Mouse (Mus musculus) T-helper 1 cell (primary cell): Measurements from ENCODE around the gene Entpd5.

Experiments
- in situ Hi-C: fragments of 300-600 bp; cut with MboI, MseI; formaldehyde crosslinking; loops from one replicate; pipeline ENCODE4 v1.15.1; 2025; ENCODE audit warnings: high pct_unique_total_duplicates

Gene Entpd5

DNA sequence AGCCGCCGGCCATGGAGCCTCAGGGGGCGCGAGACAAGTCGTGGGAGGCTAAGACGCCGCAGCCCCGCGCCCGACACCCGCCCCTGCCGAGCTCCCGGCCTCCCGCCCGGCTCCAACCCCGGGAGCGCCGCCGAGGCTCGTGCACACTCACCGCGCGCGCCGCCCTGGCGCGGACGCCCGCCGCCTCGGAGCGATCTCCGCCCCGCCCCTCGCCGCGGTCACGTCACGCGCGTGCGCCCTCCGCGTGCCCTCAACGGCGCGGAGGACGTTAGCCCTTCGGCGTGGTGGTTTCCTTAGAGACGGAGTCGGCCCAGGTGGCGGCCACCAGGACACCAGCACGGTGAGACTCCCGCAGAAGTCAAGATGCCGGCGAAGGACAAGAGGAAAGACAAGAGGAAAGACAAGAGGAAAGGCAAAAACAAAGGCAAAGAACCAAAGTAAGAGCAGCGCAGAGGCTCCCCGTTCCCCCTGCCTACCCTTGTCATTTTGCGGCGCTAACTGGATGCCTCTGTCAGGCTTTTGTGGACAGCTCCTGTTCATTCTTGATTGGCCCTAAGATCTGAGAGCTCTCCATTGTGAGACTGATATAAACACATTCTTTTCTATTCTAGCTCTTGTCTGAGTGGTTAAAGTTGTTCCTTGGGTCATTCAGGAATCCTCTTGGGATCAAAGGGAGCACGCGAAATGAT, at the start of gene Entpd5, which contains the start of gene Bbof1:
Gene Entpd5 (minus strand): TSS at position 211 of the 689 bp plus-strand sequence.
Gene Bbof1 (plus strand): TSS at position 253 of the 689 bp plus-strand sequence.
- in situ Hi-C loops, result loop anchor here (5.0 kb wide), 1 partner anchor 43 kb away; the partner anchor contains the start of genes Aldh6a1 and Lin52

DNA sequence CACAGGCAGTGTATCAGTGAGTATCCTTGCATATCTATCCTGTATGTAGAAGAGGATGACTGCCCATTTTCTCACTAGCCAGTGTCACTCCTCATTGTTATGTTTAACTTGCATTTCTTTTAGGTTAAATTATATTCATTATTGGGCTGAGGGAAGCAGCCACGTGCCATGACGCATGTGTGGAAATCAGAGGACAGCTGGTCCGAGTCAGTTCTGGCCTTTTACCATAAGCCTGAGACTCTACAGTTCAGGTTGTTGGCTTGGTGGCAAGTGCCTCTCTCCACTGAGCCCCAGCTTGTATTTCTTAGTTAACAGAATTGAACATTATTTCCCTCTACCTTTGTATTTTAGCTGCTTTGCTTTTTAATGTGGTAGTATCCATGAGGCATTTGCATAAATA, 48.1 kb upstream of the Entpd5 start:
- in situ Hi-C loops, result no loop called here

DNA sequence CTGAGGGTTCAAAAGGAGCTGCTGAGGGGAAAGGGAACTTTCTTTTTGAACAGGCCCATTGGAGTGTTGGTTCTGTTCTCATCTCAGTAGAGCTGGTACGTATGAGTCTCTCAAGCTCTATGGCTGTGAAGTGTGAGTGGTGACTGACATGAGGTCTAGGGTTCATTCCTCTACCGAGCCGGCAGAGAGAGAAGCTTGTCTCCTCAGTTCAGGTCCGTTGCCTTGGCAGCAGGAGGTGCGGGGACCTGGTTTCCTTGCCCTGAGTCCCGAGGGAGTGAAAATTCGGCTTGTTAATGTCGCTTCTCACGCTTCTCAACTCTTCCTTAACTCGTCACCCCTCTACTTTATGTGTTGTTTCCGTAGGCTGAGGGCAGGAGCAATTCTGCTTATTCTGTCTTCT, 43.0 kb upstream of the Entpd5 start:
- in situ Hi-C loops, result loop anchor here (5.0 kb wide), 1 partner anchor 44 kb away; the partner anchor contains the start of genes Bbof1 and Entpd5

GRCm38 (mm10) chr12:84450718-84451646, 42.2 kb upstream of the Entpd5 start, which contains the start of the genes Aldh6a1 and Lin52:
TSS of gene Aldh6a1 (minus strand) at chr12:84451004.
TSS of gene Lin52 (plus strand) at chr12:84451422.
- in situ Hi-C loops, result loop anchor here (5.0 kb wide), 1 partner anchor 44 kb away; the partner anchor contains the start of genes Bbof1 and Entpd5

GRCm38 (mm10) chr12:84450351-84450717, 41.5 kb upstream of the Entpd5 start:
- in situ Hi-C loops, result loop anchor here (5.0 kb wide), 1 partner anchor 43 kb away; the partner anchor contains the start of genes Bbof1 and Entpd5

DNA sequence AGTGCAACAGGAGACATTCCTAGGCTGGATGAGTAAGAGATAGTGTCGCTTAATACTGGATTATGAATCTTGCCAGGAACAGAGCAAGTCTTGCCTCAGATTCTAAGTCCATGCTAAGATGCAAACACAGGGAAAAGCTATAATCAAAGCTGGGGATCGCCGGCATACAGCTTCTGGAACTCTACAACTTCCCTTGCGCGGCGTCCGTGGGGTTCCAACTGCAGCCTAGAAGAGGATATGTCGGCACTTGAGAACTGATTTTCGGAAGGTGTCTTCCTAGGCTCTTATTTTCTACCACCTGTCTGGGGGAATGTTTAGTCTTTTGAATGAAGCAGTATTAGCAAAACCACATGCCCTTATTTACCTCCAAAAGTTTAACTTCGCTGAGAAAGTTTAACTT, 41.1 kb upstream of the Entpd5 start:
- in situ Hi-C loops, result loop anchor here (5.0 kb wide), 1 partner anchor 43 kb away; the partner anchor contains the start of genes Bbof1 and Entpd5

DNA sequence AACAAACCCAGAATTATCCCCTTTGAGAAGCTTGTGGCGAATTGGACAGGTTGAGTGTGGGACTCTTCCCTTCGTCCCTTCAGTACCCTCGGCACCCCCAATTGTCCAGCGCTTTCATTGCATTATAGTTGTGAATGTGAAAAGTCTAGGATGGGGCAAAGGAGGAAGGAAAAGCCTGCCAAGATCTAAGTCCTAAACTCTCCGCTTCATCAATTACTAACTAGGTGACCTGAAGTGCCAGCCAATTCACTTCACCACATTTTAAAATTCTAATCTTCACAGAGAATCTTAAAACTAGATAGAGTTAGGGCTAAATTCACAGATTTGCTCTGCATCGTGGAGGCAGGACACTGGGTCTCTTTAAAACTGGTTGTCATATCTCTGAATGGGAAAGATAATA, 39.4 kb upstream of the Entpd5 start:
- in situ Hi-C loops, result no loop called here

DNA sequence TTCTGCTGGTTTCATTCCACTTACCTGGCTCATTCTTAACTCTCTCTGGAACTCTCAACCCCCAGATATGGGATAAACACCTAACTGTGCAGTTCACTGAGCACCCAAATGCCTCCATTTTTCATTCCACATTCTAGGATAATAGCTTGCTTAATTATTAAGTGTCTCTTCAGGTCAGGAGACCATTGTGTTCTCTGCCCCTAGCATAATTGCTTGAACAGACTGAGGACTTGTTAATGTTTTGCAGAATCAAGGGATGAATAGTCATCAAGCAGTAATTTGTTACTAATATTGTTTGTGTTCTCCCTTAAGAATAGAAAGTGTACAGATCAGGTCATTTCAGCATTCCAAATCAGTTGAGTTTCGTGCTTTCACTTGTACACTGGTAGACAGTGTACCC, 38.6 kb upstream of the Entpd5 start:
- in situ Hi-C loops, result no loop called here

GRCm38 (mm10) chr12:84442526-84442925, 33.7 kb upstream of the Entpd5 start:
- in situ Hi-C loops, result no loop called here

GRCm38 (mm10) chr12:84438697-84439096, 29.9 kb upstream of the Entpd5 start:
- in situ Hi-C loops, result no loop called here

GRCm38 (mm10) chr12:84429825-84430224, 21.0 kb upstream of the Entpd5 start:
- in situ Hi-C loops, result no loop called here

DNA sequence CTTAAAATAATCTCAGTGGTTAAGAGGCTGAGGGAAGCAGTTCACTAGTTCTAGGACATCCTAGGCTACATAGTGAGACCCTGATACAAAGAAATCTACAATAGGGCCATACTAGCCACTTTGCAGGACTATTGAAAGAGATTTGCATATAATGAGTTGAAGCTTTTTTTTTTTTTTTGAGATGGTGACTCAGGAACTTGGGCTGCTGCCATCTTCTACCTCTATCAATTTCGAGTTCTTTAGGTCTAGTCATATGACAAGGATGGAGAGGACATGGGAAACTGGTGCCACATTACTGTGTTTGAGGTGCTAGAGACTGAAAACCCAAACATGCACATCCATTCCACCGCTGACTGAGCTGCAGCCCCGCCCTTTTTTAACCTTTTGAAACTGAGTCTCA, 15.2 kb upstream of the Entpd5 start:
- in situ Hi-C loops, result no loop called here

DNA sequence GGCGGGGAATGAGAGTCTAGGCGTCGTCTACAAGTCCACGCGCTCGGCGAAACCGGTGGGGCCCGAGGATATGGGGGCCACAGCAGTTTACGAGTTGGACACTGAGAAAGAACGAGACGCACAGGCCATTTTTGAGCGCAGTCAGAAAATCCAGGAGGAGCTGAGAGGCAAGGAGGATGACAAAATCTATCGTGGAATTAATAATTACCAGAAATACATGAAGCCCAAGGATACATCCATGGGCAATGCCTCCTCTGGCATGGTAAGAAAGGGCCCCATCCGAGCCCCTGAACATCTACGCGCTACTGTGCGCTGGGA, 8.7 kb upstream of the Entpd5 start:
- in situ Hi-C loops, result no loop called here

DNA sequence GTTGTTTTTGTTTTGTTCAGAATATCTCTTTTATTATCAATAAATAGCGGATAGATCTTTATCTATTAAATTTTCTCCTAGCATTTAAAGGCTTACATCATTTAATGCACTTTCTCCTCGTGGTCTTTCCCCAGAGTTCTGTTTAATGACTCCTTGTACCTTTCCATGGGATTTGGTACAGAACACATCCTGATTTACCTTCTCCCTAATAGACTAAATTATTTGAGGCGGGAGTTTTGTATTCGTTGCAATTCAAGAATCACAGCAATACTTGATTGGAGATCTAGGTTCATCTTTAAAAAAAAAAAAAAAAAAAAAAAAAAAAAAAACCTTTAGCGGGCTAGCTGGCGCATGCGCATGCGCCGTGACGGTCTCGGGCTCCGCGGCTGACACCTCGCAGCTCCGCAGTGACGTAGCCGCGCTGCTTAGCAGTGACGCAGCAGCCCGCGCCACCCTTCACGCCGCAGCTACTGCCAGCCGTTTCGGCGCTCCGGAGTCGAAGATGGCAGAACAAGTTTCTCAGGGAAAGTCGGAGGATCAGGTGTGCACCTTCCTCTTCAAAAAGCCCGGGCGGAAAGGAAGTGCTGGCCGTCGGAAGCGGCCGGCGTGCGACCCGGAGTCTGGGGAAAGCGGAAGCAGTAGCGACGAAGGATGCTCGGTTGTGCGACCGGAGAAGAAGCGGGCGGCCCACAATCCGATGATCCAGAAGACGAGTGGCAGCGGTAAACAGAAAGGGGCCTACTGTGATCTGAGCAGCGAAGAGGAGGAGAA, 8.2 kb upstream of the Entpd5 start, which contains the start of gene Rnf113a2:
Gene Rnf113a2 (plus strand): TSS at position 363 of the 771 bp plus-strand sequence.
- in situ Hi-C loops, result no loop called here

DNA sequence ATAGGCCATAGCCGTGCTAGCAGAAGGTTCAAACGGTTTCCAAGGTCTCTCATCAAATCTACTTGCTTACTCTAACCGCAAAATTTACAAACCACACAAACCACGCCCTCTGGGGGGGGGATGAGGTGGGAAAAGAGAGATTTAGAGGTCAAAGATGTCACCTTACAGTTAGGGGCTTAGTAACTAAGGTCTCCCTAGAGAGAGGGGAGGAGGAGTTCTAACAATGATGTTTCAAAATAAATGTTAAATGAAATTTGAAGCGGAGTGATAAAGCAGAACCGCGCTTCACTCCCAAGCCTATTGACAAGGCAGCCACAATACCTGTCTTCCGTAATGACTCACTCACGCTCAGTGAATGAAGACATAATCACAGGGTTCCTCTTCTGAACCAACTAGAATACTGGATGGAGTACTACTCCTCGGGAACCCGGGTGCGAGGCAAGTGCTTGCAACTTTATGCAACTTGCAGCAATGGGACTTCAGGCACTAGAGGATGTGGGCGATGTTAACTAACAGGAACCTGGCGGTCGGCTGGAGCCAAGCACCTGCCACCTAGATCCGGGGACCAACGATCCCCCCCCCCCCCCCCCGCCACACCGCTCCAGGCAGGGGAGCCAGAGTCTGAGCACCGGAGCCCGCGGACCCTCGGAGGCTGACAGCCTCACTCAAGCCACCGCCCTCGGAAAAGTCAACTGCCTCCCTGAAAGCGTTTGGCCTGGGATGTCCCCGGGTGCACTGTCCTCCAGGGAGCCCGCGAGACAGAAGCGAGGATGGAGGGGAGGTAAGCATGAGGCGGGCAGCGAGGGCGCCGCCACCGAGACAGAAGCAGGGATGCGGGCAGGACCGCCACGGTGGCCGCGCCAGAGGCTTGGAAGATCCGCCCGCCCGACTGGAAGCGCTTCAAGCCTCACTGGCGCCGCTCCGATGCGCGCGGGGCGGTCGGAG, 683 bp downstream of the Entpd5 start:
- in situ Hi-C loops, result loop anchor here (5.0 kb wide), 1 partner anchor 44 kb away; the partner anchor contains the start of genes Aldh6a1 and Lin52

DNA sequence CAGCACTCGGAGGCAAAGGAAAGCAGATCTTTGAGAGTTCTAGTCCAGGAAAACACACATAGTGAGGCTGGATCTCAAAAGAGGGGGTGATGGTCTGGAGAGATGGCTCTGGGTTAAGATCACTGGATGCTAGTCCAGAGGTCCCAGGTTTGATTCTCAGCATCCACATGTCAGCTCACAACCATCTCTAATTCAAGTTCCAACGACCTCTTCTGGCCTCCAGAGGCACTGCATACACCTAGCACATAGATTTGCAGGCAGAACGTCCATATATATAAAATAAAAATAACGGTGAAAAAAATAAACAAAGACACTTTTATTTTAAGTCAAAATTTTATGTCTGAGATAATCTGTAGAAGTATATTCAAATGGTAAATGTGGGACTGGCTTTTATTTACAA, 1.6 kb downstream of the Entpd5 start:
- in situ Hi-C loops, result loop anchor here (5.0 kb wide), 1 partner anchor 45 kb away; the partner anchor contains the start of genes Aldh6a1 and Lin52

DNA sequence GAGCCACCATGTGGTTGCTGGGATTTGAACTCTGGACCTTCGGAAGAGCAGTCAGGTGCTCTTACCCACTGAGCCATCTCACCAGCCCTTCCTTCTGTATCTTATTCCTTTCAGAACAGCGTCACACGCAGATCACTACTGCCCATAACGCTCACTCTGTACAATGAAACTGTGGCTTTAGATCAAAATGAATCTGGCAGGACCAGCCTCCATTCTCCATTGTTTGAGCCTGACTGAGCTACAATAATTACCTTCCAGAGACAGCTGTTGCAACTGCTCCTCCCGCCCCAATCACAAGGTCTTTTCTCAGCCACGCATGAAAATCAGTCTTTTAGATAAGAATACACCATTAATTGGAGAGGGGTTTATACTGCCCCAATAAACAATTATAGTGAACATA, 4.3 kb downstream of the Entpd5 start:
- in situ Hi-C loops, result no loop called here

GRCm38 (mm10) chr12:84402923-84403322, 5.9 kb downstream of the Entpd5 start:
- in situ Hi-C loops, result no loop called here

DNA sequence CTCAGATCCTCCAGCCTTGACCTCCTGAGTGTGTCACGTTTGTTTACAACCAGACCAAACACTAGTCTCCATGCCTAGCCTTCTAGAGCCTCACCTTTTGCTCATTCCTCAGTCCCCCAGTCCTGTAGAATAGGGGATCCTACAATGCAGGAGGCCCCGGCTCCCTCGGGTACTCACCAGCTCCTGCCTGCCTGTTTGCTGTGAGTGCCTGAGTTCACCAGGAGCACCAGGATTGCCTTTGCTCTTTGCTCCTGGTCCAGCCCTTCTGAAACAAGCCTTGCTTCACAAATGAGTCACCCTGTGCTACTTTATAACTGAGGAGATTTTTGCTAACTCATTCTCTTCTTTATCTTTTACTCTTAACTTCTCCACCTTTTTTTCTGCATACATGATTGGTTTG, 8.2 kb downstream of the Entpd5 start:
- in situ Hi-C loops, result no loop called here

GRCm38 (mm10) chr12:84400068-84400467, 8.8 kb downstream of the Entpd5 start:
- in situ Hi-C loops, result no loop called here
